Mouse (Mus musculus) thymus, adult 2 months (tissue): ENCODE measurements around the gene Nhlh1.

Experiments used
- CTCF ChIP-seq: fragments of 200-500 bp; IDR thresholded peaks from 2 replicates; pipeline ENCODE4 v1.5.1; 2012; ENCODE audit warnings: mild to moderate bottlenecking, control low read depth, low read length, moderate library complexity, borderline replicate concordance; ENCODE audit not compliant: control insufficient read depth, poor library complexity, insufficient read depth; ENCODE audit errors: extremely low read depth
- POLR2A ChIP-seq: fragments of 200-500 bp; IDR thresholded peaks from 2 replicates; pipeline ENCODE4 v1.6.1; 2012; ENCODE audit warnings: mild to moderate bottlenecking, low read length, control low read depth, moderate library complexity; ENCODE audit not compliant: control insufficient read depth, poor library complexity, insufficient read depth; ENCODE audit errors: extremely low read depth

GRCm38 (mm10) chr1:172048241-172048734, 9.1 kb downstream of the Nhlh1 start:
- TF ChIP-seq POLR2A, result no peak
- TF ChIP-seq CTCF, result no peak
